Mouse (Mus musculus) hematopoietic stem cell, adult 5-6 weeks (primary cell): ENCODE measurements at regions not wholly inside any gene's neighbourhood (a gene's known extent, or its start where the extent isn't known, plus 50 kb on each side); places are given as distances from the start of the nearest gene placed in this dataset.

ENCODE experiments used
- ATAC-seq, 2 experiments: fragments of 125-278 bp in 1 of 2; replicated peaks in 1 of 2; 2 replicates each; pipeline ENCODE4 v1.8.0; 2016 to 2017; ENCODE audit warnings: inconsistent platforms in 2 of 2, mild to moderate bottlenecking in 2 of 2, moderate number of reproducible peaks in 2 of 2, low read depth in 1 of 2, moderate TSS enrichment in 1 of 2; ENCODE audit not compliant: low FRiP score in 2 of 2, poor library complexity in 2 of 2, severe bottlenecking in 2 of 2, insufficient read depth in 1 of 2, low TSS enrichment in 1 of 2

DNA sequence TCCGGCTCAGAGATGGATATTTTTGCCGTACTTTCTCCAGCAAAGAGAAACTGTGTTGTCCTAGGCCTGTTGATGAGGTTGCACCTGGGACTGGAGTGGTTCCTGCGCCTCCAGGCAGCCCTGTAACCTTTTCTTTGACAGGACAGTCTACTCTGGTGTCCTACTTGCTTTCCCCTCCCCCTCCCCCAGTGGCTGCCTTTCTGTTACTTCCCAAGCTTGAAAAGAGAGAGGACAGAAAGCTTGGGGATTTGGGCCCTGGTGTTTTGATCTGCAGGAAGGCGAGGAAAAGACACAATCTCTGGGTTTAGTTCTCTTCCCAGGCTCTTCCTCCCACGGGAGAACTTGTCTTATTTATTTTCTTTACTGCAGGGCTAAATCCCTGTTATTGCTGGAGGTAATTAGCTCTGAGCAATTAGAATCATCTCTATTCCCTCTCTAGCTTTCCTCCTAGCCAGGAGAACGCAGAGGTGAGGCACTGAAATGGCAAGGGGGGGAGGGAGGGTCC is 333.2 kb upstream of the Auts2 start:
- no peak for ATAC-seq

GRCm38 (mm10) chr5:132858846-132859510 is 315.8 kb upstream of the Auts2 start:
- ATAC-seq: no peak

DNA sequence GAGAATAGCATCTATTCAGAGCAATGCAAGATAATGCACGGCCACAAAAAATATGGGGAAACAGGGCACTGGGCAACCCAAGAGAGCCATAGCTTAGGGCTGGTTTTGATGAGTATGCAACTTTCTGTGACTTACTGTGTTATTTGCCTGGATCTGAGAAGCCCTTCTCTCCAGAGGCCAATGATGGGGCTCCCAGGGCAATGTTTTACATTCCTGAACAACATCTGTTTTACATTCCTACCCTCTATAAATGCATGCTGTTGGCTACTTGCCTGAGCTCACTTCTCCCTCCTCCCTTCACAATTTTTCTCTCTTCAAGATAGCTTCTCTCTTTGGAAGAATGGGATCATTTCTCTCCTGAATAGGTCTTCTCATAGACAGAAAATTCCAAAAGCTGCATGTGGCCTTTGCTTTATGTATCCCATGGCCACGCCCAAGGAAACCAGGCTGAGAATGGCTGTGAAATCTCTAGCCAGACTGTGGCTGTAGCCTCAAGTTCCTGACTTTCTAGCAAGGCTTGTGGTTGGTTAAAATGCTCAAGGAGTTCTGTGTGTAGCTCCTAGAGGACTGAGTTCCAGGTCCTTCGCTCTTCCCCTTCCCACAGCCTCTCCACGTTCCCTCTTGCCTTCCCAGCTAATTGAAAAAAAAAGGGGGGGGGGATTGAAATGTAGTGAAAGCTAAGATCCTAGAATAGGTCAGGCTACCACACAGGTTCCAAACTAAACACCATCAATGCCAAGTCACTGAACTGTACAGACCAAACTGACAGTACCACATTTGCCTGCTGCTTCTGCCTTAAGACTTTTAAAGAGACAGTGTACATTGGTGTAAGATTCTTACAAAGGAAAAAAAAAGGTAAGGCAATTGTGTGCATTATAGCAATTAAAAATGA is 312.7 kb upstream of the Auts2 start:
- ATAC-seq: no peak

DNA sequence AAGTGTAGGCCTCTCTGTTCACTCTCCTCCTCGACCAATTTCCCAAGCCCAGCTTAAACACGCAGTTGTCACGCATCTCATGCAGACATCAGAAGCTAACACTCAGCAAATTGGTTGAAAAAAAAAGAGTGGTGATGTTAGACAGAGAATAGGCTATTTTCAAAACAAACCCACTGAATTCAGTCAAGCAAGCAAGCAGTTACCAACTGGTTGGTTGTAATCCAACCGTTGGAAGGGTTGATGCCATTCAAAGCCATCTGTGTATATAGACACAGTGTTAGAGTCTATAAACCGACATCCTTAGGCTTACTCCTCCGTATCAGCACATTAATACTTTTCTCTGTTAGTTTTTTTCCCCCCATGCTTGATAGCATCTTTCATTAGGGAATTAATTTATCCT is 307.6 kb upstream of the Auts2 start:
- no peak for ATAC-seq

DNA sequence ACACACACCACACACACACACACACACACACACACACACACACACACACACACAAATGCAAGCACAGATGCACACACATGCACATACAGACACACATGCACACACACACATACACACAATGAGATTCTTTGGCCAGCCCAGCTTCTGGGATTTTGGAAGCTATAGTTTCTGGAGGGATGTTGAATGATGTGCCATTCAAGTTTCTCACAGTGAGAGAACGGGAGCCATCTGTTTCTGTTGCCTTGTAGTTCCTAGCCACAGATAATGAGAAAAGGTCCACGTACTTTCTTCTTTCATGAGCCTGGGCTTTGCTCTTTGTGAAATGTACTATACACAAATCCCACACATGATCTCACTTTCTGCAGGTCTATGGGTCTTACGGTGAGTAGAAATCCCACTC is 304.9 kb upstream of the Auts2 start:
- ATAC-seq: no peak

DNA sequence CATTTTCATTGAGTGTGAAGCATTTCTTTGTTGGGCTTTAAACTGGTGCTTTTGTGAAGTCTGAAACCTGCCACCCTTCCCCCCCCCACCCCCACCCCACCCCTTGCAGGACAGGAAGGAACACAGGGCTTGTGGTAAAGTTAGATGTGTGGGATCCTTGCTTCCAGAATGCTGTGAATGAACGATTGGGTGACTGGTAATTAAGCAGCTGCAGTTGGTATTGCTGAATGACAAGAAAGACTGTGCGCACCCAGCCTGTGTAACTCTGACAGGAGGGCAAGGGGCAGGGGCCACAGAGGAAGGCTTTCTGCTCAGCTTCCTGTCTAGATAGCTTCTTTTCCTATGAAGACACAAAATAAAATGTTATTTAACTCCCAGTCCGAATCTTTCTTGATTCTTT is 300.1 kb upstream of the Auts2 start:
- peak in 1 of 2 experiments; percentile 25; a peak in 1 of 4 replicates for ATAC-seq

GRCm38 (mm10) chr5:132841794-132842193 is 298.6 kb upstream of the Auts2 start:
- no peak for ATAC-seq

- no peak for ATAC-seq
These were observed 294.3 kb upstream of the Auts2 start for GRCm38 (mm10) chr5:132837420-132837819.

DNA sequence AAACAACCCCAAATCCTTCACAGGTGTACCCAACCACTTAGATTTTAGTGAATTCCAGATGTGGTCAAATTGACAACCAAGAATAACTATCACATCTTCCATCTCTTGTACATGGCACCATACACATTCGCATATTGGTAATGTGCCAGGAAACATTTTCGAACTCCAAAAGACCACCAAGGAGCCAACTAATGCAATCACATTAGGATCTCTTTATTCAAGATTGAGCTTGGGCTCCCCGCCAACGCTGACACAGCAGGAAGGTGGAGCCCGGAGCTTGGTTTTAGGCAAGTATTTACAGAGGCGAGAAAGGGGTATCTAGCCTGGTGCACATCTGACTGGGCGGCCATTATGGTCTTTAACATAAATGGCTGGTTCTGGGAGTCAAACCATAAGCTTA is 285.8 kb upstream of the Auts2 start:
- ATAC-seq: no peak

GRCm38 (mm10) chr5:132827555-132828333 is 284.6 kb upstream of the Auts2 start:
- no peak for ATAC-seq

GRCm38 (mm10) chr5:132826009-132826408 is 282.9 kb upstream of the Auts2 start:
- ATAC-seq: no peak

GRCm38 (mm10) chr5:132817665-132818064 is 274.5 kb upstream of the Auts2 start:
- no peak for ATAC-seq

- no peak for ATAC-seq
These were observed 266.0 kb upstream of the Auts2 start for GRCm38 (mm10) chr5:132809181-132809580.

- ATAC-seq: no peak
These were observed 252.9 kb upstream of the Auts2 start for GRCm38 (mm10) chr5:132796061-132796460.

DNA sequence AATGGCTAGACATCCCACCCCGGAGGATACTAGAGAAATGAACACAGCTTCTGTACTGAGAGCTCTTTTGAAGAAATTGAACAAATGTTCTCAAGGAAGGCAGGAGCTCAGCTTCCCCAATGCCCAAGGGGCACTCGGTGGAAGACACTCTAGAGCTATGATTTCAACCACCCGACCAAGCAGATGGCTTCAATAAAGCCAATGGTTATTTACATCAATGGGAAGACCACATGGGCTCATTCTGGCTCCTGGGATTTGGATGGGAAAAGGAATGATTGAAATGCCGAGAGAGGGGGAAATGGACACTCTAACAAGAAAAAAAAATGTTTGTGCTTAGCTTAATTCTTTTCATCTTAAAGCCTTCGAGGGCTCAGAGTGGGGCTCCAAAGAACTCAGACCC is 249.3 kb upstream of the Auts2 start:
- ATAC-seq: no peak

DNA sequence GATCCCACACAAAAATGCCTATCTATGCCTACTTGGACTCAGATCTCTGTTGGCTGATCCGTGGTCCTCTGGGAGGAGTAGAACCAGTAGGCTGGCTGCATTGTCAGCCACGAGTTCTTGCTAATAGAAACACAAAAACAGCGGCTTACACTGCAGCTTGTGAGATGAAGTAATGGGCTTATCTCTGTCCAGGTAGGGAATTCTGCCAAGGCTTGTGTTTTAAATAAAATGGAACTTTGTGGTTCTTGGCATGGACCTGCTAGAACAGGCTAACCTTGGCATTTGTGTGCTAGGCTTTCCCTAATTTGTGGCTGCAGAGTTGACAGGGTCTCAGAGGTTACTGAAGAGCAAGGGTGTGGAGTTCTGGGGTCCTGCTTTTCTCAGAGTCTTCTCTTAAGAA is 242.1 kb upstream of the Auts2 start:
- ATAC-seq: no peak

DNA sequence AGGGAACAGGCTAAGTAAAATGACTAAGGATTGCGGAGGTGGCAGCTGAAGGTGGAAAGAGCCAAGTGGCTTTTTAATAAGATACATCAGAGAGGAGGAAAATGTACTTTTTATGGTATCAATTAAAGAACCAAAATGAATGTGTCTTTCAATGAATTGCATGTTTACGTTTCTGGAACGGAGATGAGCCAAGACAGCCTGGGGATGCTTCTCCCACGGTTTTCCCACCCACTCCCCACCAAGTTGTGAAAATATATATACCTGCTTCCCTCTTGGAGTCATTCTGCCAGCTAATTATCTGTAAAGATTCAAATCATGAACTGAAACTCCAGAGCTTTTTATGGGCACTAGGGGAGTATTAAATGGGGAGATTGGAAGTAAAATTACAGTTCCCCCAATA is 241.6 kb upstream of the Auts2 start:
- no peak for ATAC-seq

DNA sequence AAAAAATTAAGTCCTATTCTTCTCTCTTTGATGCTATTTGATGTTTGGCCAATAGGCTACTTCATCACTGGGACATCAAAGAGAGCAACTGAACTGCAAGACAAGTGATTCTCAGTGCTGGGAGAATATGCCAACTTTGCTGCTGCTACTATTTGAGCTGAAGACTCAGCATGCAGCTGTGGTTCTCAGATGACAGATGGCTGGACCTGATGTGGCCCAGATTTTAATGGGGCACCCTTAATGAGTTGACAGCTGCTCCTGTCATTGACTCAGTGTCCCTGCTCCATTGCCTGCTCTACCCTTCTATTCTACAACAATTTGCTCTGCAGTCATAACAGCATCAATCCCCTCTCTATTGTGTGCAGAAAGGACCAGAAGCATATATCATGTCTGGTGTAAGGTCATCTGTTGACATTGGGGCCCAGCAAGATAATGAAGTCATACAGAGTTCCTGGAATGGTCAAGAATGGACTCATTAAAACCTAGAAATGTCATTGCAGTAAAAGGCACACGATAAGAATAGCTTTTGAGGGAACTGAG is 231.1 kb upstream of the Auts2 start:
- ATAC-seq: no peak
